Mouse (Mus musculus): ENCODE measurements around the gene Cdc14b.

- TF ChIP-seq GATA1 (IDR thresholded peaks at IDR 0.05; ENCODE audit: borderline replicate concordance, low read length) (no peak), FLI1 (IDR thresholded peaks at IDR 0.05; ENCODE audit: low read length) (no peak)
These were observed 88.6 kb downstream of the Cdc14b start for GRCm38 (mm10) chr13:64186516-64186915.
